In genomic region chr4:46506801-46507610, GRCm38 (mm10) we compare ENCODE assay signal across 8 mouse cellular contexts. TPM values are rescaled to one million over a fixed set of nuclear protein-coding genes. Genes with fewer than 3 reads are reported as not detected.
DNase-seq lines count a peak whose midpoint lies in the region; ATAC-seq lines count a peak whose summit lies in the region.

No protein-coding gene starts in this region.

- peak; percentile 75 for ATAC-seq in activated CD4-positive, CD25-positive, alpha-beta regulatory T cell, adult 4 months
- ATAC-seq in common myeloid progenitor, adult 5-6 weeks (replicated peaks; ENCODE audit: low read depth, poor library complexity, severe bottlenecking), result peak; percentile 91
- peak; percentile 98 for ATAC-seq in hindbrain, embryonic 16.5 days

- peak overlapping the region; percentile 91 for H3K9ac ChIP-seq in hindbrain, embryonic 16.5 days (ENCODE audit: low read depth, low read length)

- H3K27ac ChIP-seq in hindbrain, embryonic 16.5 days (ENCODE audit: low read depth, low read length), result peak overlapping the region; percentile 80

- no peaks in the 10 kb centered on the region for H3K9me3 ChIP-seq in hindbrain, embryonic 16.5 days (ENCODE audit: control insufficient read depth, low read length)

- peak; percentile 97 for DNase-seq in gastrocnemius, adult 18-20 months (ENCODE audit: low spot score)
- peak; percentile 91 to 95 for DNase-seq in left cerebral cortex, adult 18-20 months (ENCODE audit: low spot score in 2 of 2)
- DNase-seq in lung, postnatal 4 days, result peak; percentile 97 to 98
- DNase-seq in retina, postnatal 7 days (ENCODE audit: low read depth, low spot score), result peak; percentile 88
- peak; percentile 88 to 94 for DNase-seq in urinary bladder, adult 18-20 months (ENCODE audit: low spot score in 2 of 2)

- H3K27me3 ChIP-seq in hindbrain, embryonic 16.5 days (replicated peaks; ENCODE audit: control insufficient read depth, insufficient read depth, low read length), result no peaks in the 10 kb centered on the region

- H3K4me2 ChIP-seq in hindbrain, embryonic 16.5 days (ENCODE audit: low read length), result peak overlapping the region; percentile 75

- WGBS in hindbrain, embryonic 16.5 days, result under 1% methylated on average over 77 of the region's 94 CpGs

- H3K4me1 ChIP-seq in hindbrain, embryonic 16.5 days (ENCODE audit: control insufficient read depth, insufficient read depth, low read depth, low read length), result peaks cover 3% of the 10 kb centered on the region; the same call in 1 of the 2 replicates

- H3K4me3 ChIP-seq in hindbrain, embryonic 16.5 days (ENCODE audit: low read length), result peak overlapping the region; percentile 66

- H3K36me3 ChIP-seq in hindbrain, embryonic 16.5 days (ENCODE audit: control insufficient read depth, insufficient read depth, low read length), result peaks cover 7% of the 10 kb centered on the region; the same call in 1 of the 2 replicates

RNA-seq across cellular contexts. Expression of gene Nans, which starts 18.0 kb away (rescaled TPM):
- 10 to 100 TPM; 68.7 to 68.8 TPM for polyA plus RNA-seq in activated CD4-positive, CD25-positive, alpha-beta regulatory T cell, adult 4 months (2017; shearing (Covaris generic))
- 57.9 and 65.7 TPM in 2 replicates for total RNA-seq in common myeloid progenitor, adult 5-6 weeks (2017)
- 10 to 100 TPM; 17.6 to 19.9 TPM for total RNA-seq in gastrocnemius, adult 18-20 months (2021)
- 73.7 and 77.1 TPM in 2 replicates for polyA plus RNA-seq in hindbrain, embryonic 16.5 days (2015; fragmentation: Nextera tagmentation; extraction: Ambion mirVana)
- 10 to 100 TPM; 14.8 to 19.2 TPM for total RNA-seq in left cerebral cortex, adult 18-20 months (2021)

RNA-seq across cellular contexts. Expression of gene Trim14, which starts 28.9 kb away (rescaled TPM):
- polyA plus RNA-seq in activated CD4-positive, CD25-positive, alpha-beta regulatory T cell, adult 4 months (2017; shearing (Covaris generic)), result 10 to 100 TPM; 26.7 to 31.2 TPM
- total RNA-seq in common myeloid progenitor, adult 5-6 weeks (2017), result 24.2 and 28.0 TPM in 2 replicates
- under 1 TPM; 0.50 to 0.76 TPM for total RNA-seq in gastrocnemius, adult 18-20 months (2021)
- polyA plus RNA-seq in hindbrain, embryonic 16.5 days (2015; fragmentation: Nextera tagmentation; extraction: Ambion mirVana), result 0.85 and 1.2 TPM in 2 replicates
- total RNA-seq in left cerebral cortex, adult 18-20 months (2021), result 1 to 10 TPM in 1 of 2 experiments, under 1 TPM in 1; 0.74 to 1.3 TPM

RNA-seq across cellular contexts. Expression of gene Anp32b, which starts 56.3 kb away (rescaled TPM):
- polyA plus RNA-seq in activated CD4-positive, CD25-positive, alpha-beta regulatory T cell, adult 4 months (2017; shearing (Covaris generic)), result 10 to 100 TPM; 55.1 to 55.3 TPM
- 152 and 196 TPM in 2 replicates for total RNA-seq in common myeloid progenitor, adult 5-6 weeks (2017)
- total RNA-seq in gastrocnemius, adult 18-20 months (2021), result 10 to 100 TPM; 63.2 to 66.2 TPM
- polyA plus RNA-seq in hindbrain, embryonic 16.5 days (2015; fragmentation: Nextera tagmentation; extraction: Ambion mirVana), result 72.5 and 82.4 TPM in 2 replicates
- 10 to 100 TPM; 41.5 to 45.7 TPM for total RNA-seq in left cerebral cortex, adult 18-20 months (2021)

Comparison
In these comparisons a context has a peak if more than half of its experiments do, and no peak if none do; other contexts are left out.
1. Peak in every context shown above with its lines: DNase-seq, ATAC-seq, H3K4me3 ChIP-seq and H3K27ac ChIP-seq.
2. RNA of gene Trim14, which starts 28.9 kb away (total RNA-seq): 24.2 to 28.0 TPM in common myeloid progenitor, adult 5-6 weeks; 0.74 to 1.3 TPM in left cerebral cortex, adult 18-20 months and 0.50 to 0.76 TPM in gastrocnemius, adult 18-20 months; every median in the first group is over 10 times any median in the second.